Mouse (Mus musculus) ES-Bruce4 (cell line): ENCODE measurements around the gene Cux2. TPM values are rescaled to one million over a fixed set of nuclear protein-coding genes. Genes with fewer than 3 reads are reported as not detected.

Source experiments
- H3K27ac ChIP-seq: 2 replicates; pipeline ENCODE4 v1.5.1; 2012; ENCODE audit warnings: low read length, inconsistent platforms; ENCODE audit not compliant: insufficient read depth
- H3K27me3 ChIP-seq: 2 replicates; pipeline ENCODE4 v1.6.1; 2012; ENCODE audit warnings: mild to moderate bottlenecking, low read length, inconsistent platforms; ENCODE audit not compliant: control insufficient read depth, poor library complexity, insufficient read depth, severe bottlenecking
- H3K36me3 ChIP-seq: 2 replicates; pipeline ENCODE4 v1.6.1; 2012; ENCODE audit warnings: inconsistent platforms, mild to moderate bottlenecking, low read length, moderate library complexity; ENCODE audit not compliant: control insufficient read depth, poor library complexity, insufficient read depth, severe bottlenecking
- H3K4me1 ChIP-seq: one replicate; pipeline ENCODE4 v1.8.1; 2011; ENCODE audit warnings: low read length; ENCODE audit not compliant: control insufficient read depth, insufficient read depth
- H3K4me3 ChIP-seq: 2 replicates; pipeline ENCODE4 v1.5.1; 2011; ENCODE audit warnings: low read depth, mild to moderate bottlenecking, low read length
- H3K9ac ChIP-seq: 2 replicates; pipeline ENCODE4 v1.6.1; 2012; ENCODE audit warnings: low read depth, mild to moderate bottlenecking, inconsistent platforms; ENCODE audit not compliant: poor library complexity, severe bottlenecking
- H3K9me3 ChIP-seq: replicated peaks from 2 replicates; pipeline ENCODE4 v1.6.1; 2012; ENCODE audit warnings: mild to moderate bottlenecking, low read length, inconsistent platforms; ENCODE audit not compliant: control insufficient read depth, poor library complexity, insufficient read depth, severe bottlenecking
- CTCF ChIP-seq: IDR thresholded peaks from one replicate; pipeline ENCODE4 v1.8.1; 2011; ENCODE audit warnings: low read depth, low read length
- EP300 ChIP-seq: IDR thresholded peaks from 2 replicates; pipeline ENCODE4 v1.6.1; 2011; ENCODE audit warnings: low read depth, low read length; ENCODE audit not compliant: insufficient read depth
- POLR2A ChIP-seq: IDR thresholded peaks from one replicate; pipeline ENCODE4 v1.8.1; 2011; ENCODE audit warnings: low read length; ENCODE audit not compliant: insufficient read depth
- polyA plus RNA-seq: library from polyadenylated mRNA; stranded (reverse); fragments of >200 nt; gene quantifications from 2 replicates; pipeline ENCODE4 v1.2.4, GENCODE M21; 2011; ENCODE audit warnings: low read depth; ENCODE audit not compliant: missing spikeins, insufficient read depth, insufficient read length

Cux2 gene
- polyA plus RNA-seq, 1 experiment, result 3.6 TPM

DNA sequence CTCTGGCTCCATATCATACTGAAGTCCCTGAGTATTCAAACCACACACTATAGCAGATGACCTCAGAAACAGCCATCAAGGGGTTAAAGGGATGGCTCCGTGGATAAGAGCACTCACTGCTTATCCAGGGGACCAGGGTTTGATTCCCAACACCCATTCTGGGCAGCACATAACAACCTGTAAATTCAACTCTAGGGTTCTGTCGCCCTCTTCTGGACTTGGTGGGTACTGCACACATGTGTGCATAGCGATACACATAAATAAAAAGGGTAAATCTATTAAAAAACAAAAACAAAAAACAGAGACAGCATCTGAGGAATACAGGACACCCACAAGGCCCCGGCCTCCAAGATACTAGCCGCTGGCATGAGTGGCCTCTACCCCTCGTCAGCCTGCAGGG is 7.7 kb upstream of the Cux2 start:
- Histone ChIP-seq H3K27me3 (no peaks in the 10 kb centered on the region), H3K9ac (no peak overlapping the region), H3K4me3 (no peak overlapping the region), H3K27ac (no peak overlapping the region), H3K4me1 (peaks cover 2% of the 10 kb centered on the region), H3K36me3 (no peaks in the 10 kb centered on the region), H3K9me3 (no peaks in the 10 kb centered on the region)
- peak; percentile 43 for TF ChIP-seq CTCF
- TF ChIP-seq POLR2A, result no peak

DNA sequence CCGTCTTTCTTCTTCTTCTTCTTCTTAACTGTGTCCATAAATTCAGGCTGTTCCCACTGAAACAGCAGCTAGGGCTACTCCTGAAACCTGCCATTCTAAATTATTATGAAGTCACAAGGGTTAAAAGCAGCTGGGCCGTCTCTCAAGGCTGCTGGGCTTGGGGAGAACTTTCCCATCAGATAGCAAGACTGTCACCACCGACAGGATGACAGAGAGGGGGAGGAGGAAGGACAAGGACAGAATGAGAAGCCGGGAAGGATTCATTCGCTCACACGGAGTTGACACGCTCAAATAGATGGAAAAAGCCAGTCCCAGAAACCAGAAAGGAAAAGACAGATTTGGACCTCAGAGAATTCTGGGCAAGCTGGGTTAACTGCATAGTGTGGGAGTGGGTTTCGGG is 6.7 kb upstream of the Cux2 start:
- Histone ChIP-seq H3K9me3 (no peaks in the 10 kb centered on the region), H3K4me1 (no peaks in the 10 kb centered on the region), H3K4me3 (no peak overlapping the region), H3K9ac (no peak overlapping the region), H3K27ac (no peak overlapping the region), H3K36me3 (no peaks in the 10 kb centered on the region), H3K27me3 (no peaks in the 10 kb centered on the region)
- TF ChIP-seq CTCF (no peak), POLR2A (no peak), EP300 (no peak)

DNA sequence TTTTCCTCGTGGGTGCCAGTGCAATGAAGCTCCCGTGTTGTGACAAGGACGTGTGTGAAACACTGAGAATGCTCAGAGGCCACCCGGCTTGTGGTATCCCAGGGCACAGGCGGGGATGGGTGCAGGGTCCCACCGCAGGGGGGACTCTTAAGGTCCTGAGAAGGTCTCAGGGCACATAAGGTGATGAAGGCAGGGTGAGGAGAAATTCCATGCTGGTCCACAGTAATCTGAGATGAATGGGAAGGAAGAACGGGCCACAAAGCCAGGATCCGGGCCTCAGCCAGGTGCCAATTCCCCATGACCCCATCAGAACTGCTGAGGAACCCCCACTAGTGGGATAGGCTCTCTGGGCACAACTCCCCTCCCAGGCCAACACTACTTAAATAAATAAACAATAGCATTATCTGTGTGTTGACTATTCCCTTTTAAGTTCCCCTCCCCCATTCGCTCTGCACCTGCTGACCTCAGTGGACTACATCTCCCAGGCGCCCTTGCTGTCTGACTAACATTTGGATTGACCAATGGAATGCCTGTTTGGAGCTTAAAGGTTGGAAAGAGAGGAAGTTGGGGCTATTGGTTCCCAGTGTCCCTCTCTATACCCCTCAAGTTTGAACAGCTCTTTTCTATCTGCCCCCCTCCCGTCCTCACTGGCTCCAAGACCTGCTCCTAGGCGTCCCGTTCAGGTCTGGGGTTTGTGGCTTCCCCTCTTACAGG is 4.4 kb upstream of the Cux2 start:
- Histone ChIP-seq H3K27ac (no peak overlapping the region), H3K9me3 (no peaks in the 10 kb centered on the region), H3K36me3 (no peaks in the 10 kb centered on the region), H3K4me1 (no peaks in the 10 kb centered on the region), H3K27me3 (no peaks in the 10 kb centered on the region), H3K9ac (peak overlapping the region; percentile 17), H3K4me3 (peak overlapping the region; percentile 37)
- TF ChIP-seq CTCF (no peak), POLR2A (peak; percentile 47)

DNA sequence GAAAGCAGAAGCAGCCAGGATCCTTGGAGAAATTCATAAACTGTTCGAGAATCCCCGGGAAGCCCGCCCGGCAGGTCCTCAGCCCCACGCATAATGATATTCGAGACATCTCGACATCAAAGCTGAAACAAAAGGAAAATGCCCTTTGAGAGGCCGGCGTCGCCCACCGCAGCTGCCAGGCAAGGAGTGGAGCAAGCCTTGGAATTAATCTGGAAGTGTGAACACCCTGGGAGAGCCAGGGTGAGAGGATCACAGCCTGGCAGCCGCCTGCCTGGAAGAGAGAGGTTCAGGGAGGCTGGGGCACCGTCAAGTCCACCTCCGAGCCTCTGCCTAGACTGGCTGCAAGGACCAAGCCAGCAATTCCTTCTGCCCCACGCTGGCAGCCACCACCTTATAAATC is 3.7 kb upstream of the Cux2 start:
- H3K27me3 ChIP-seq, result no peaks in the 10 kb centered on the region
- peak overlapping the region; percentile 17 for H3K9ac ChIP-seq
- no peak for TF ChIP-seq EP300
- TF ChIP-seq POLR2A, result no peak
- TF ChIP-seq CTCF, result no peak
- no peaks in the 10 kb centered on the region for H3K4me1 ChIP-seq
- H3K27ac ChIP-seq, result no peak overlapping the region
- no peaks in the 10 kb centered on the region for H3K36me3 ChIP-seq
- peak overlapping the region; percentile 35 for H3K4me3 ChIP-seq
- H3K9me3 ChIP-seq, result no peaks in the 10 kb centered on the region

DNA sequence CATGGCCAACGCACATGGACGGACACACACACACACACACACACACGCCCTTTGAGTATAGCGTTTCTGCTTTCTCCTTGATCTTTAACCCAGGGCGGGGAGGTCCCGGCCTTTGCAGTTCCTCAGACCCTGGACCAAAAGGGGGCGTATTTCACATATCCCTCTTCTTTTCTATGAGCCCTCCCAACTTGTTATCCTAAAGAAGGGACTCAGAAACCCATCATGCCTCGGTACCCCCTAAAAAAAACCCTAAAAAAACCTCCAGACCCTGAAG is 867 bp upstream of the Cux2 start:
- H3K27ac ChIP-seq, result no peak overlapping the region
- no peaks in the 10 kb centered on the region for H3K9me3 ChIP-seq
- no peaks in the 10 kb centered on the region for H3K36me3 ChIP-seq
- H3K4me1 ChIP-seq, result no peaks in the 10 kb centered on the region
- no peaks in the 10 kb centered on the region for H3K27me3 ChIP-seq
- H3K4me3 ChIP-seq, result peak overlapping the region; percentile 62
- no peak overlapping the region for H3K9ac ChIP-seq
- TF ChIP-seq CTCF, result peak; percentile 29
- no peak for TF ChIP-seq EP300

DNA sequence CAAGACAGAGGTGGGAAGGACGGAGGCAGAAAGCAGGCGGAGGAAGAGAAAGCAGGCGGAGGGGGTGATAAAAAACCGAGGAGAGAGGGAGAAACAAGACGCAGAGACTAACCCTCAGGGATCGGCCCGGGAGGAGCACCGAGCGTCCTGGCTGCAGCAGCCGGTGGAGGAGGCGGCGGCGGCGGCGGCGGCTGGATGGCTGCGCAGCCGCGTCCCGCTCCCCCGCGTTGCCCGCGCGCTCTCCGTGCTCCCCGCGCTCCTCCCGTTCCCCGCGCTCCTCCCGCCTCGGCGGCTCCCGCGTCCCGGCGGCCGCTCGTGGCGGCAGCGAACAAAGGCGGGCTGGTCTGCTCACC is 262 bp downstream of the Cux2 start:
- Histone ChIP-seq H3K36me3 (no peaks in the 10 kb centered on the region), H3K27ac (no peak overlapping the region), H3K4me1 (no peaks in the 10 kb centered on the region), H3K4me3 (peak overlapping the region; percentile 75), H3K9me3 (no peaks in the 10 kb centered on the region), H3K27me3 (no peaks in the 10 kb centered on the region), H3K9ac (peak overlapping the region; percentile 77)
- TF ChIP-seq POLR2A (no peak), EP300 (no peak), CTCF (no peak)
